Mouse (Mus musculus) brain, embryonic 14.5 days (tissue): ENCODE data around the gene Wdr83os.

ENCODE experiments used
- CTCF ChIP-seq: fragments of 200-500 bp; IDR thresholded peaks from 2 replicates; pipeline ENCODE4 v1.5.1; 2012; ENCODE audit warnings: inconsistent platforms, mild to moderate bottlenecking, moderate library complexity, borderline replicate concordance; ENCODE audit not compliant: insufficient read depth, insufficient read length; ENCODE audit errors: extremely low read depth
- POLR2A ChIP-seq: fragments of 200-500 bp; IDR thresholded peaks from 2 replicates; pipeline ENCODE4 v1.6.1; 2012; ENCODE audit warnings: mild to moderate bottlenecking, inconsistent platforms, borderline replicate concordance; ENCODE audit not compliant: poor library complexity, insufficient read depth, insufficient read length, severe bottlenecking; ENCODE audit errors: extremely low read depth

DNA sequence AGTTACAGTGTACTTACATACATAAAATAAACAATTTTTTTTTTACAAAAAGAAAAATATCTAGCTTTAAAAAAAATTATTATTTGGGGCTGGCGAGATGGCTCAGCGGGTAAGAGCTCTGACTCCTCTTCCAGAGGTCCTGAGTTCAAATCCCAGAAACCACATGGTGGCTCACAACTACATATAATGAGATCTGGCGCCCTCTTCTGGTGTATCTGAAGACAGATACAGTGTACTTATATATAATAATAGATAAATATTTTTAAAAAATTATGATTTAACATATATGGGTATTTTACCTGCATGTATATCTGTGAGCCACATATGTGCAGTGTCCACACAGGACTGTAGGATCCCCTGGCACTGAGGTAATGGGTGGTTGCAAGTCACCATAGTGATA is 5.7 kb downstream of the Wdr83os start:
- no peak for TF ChIP-seq CTCF
- TF ChIP-seq POLR2A: no peak
